Mouse (Mus musculus) liver, adult (tissue): ENCODE measurements at regions not wholly inside any gene's neighbourhood (a gene's known extent, or its start where the extent isn't known, plus 50 kb on each side); places are given as distances from the start of the nearest gene placed in this dataset.

Experiments used
- GATA4 ChIP-seq: IDR thresholded peaks from 2 replicates; pipeline ENCODE4 v1.6.1; 2014; ENCODE audit warnings: mild to moderate bottlenecking, low read length; ENCODE audit not compliant: insufficient replicate concordance

- TF ChIP-seq GATA4 = no peak
These were observed 50.2 kb upstream of the Sp4 start for GRCm38 (mm10) chr12:118351421-118351820.
